ENCODE assay signal across 8 mouse cellular contexts in genomic region chr7:31077885-31078445, GRCm38 (mm10). TPM values are rescaled to one million over a fixed set of nuclear protein-coding genes. Genes with fewer than 3 reads are reported as not detected.
A peak's percentile ranks its signal among the peaks of the same experiment; 100 is the strongest.
DNase-seq lines count a peak whose midpoint lies in the region; ATAC-seq and TF ChIP-seq lines count a peak whose summit lies in the region.

No protein-coding gene starts in this region.

- peak; percentile 17; the same call in 1 of the 2 replicates for ATAC-seq in limb, embryonic 11.5 days (ENCODE audit: insufficient number of reproducible peaks, low FRiP score, low TSS enrichment, low read depth)
- peak; percentile 21; the same call in 1 of the 2 replicates for ATAC-seq in neural tube, embryonic 15.5 days (ENCODE audit: low FRiP score)

- no peaks in the 10 kb centered on the region for H3K4me1 ChIP-seq in kidney, adult 2 months (ENCODE audit: control insufficient read depth, insufficient read depth, low read length)
- H3K4me1 ChIP-seq in limb, embryonic 11.5 days (ENCODE audit: control insufficient read depth, insufficient read depth, low read length): 0 out of 2 replicates have a peak, but pooled peaks cover 2% of the 10 kb centered on the region
- no peaks in the 10 kb centered on the region; the same call in 1 of the 2 replicates for H3K4me1 ChIP-seq in neural tube, embryonic 15.5 days

- peaks cover 3% of the 10 kb centered on the region; the same call in 1 of the 2 replicates for H3K9me3 ChIP-seq in limb, embryonic 11.5 days (ENCODE audit: control insufficient read depth, low read length)
- H3K9me3 ChIP-seq in neural tube, embryonic 15.5 days (replicated peaks): no peaks in the 10 kb centered on the region

- H3K27me3 ChIP-seq in kidney, adult 2 months (replicated peaks; ENCODE audit: control insufficient read depth, insufficient read depth, low read length): no peaks in the 10 kb centered on the region
- no peaks in the 10 kb centered on the region for H3K27me3 ChIP-seq in limb, embryonic 11.5 days (ENCODE audit: control insufficient read depth, insufficient read depth, low read length)
- H3K27me3 ChIP-seq in neural tube, embryonic 15.5 days (replicated peaks): no peaks in the 10 kb centered on the region

- H3K4me3 ChIP-seq in kidney, adult 2 months (ENCODE audit: insufficient read depth, low read depth, low read length): no peak overlapping the region
- H3K4me3 ChIP-seq in limb, embryonic 11.5 days (ENCODE audit: low read depth, low read length): no peak overlapping the region
- no peak overlapping the region for H3K4me3 ChIP-seq in neural tube, embryonic 15.5 days (replicated peaks)

- no peaks in the 10 kb centered on the region for H3K36me3 ChIP-seq in kidney, adult 2 months (ENCODE audit: control insufficient read depth, insufficient read depth, low read length)
- no peaks in the 10 kb centered on the region for H3K36me3 ChIP-seq in limb, embryonic 11.5 days (ENCODE audit: control insufficient read depth, insufficient read depth, low read length)
- no peaks in the 10 kb centered on the region for H3K36me3 ChIP-seq in neural tube, embryonic 15.5 days

- no peak overlapping the region for H3K27ac ChIP-seq in kidney, adult 2 months (ENCODE audit: insufficient read depth, low read depth, low read length)
- H3K27ac ChIP-seq in limb, embryonic 11.5 days (replicated peaks; ENCODE audit: low read depth, low read length): 0 out of 2 replicates have a peak overlapping the region, but pooled peaks have one; percentile 30
- no peak overlapping the region for H3K27ac ChIP-seq in neural tube, embryonic 15.5 days (replicated peaks)

- TF ChIP-seq POLR2A in kidney, adult 2 months (IDR thresholded peaks at IDR 0.05; ENCODE audit: low read depth, low read length): no peak
- no peak for TF ChIP-seq POLR2A in brain, embryonic 14.5 days (IDR thresholded peaks at IDR 0.05; ENCODE audit: borderline replicate concordance, extremely low read depth, insufficient read depth, insufficient read length, poor library complexity, severe bottlenecking)

- no peak overlapping the region for H3K4me2 ChIP-seq in limb, embryonic 11.5 days (ENCODE audit: low read depth, severe bottlenecking)
- H3K4me2 ChIP-seq in neural tube, embryonic 15.5 days: no peak overlapping the region

- no peak for DNase-seq in kidney, adult 2 months
- DNase-seq in kidney, adult 8-10 months: no peak
- DNase-seq in CD8-positive naive resting alpha-beta T cell, adult 2 months (ENCODE audit: low read depth in 2 of 2, low spot score in 2 of 2): peak; percentile 32 to 50
- peak; percentile 75 for DNase-seq in brain, embryonic 14.5 days (ENCODE audit: low read depth)
- peak; percentile 30 to 71 for DNase-seq in heart, postnatal 14 days
- peak; percentile 49 for DNase-seq in limb, embryonic 11.5 days (ENCODE audit: low spot score)
- no peak for DNase-seq in urinary bladder, adult 2 months (ENCODE audit: low spot score)

- TF ChIP-seq CTCF in kidney, adult 2 months (conservative IDR thresholded peaks at IDR 0.05; ENCODE audit: insufficient read depth, insufficient read length, low read depth, low read length): peak; percentile 57
- peak; percentile 75; the same call in 1 of the 2 replicates for TF ChIP-seq CTCF in brain, embryonic 14.5 days (IDR thresholded peaks at IDR 0.05; ENCODE audit: borderline replicate concordance, extremely low read depth, insufficient read depth, insufficient read length)

- intact Hi-C loops in heart, postnatal 14 days (cut with DNase I): loop anchor here (1.0 to 10.0 kb wide), 2 partner anchors 19 to 203 kb away; partner anchors contain the start of gene Lgi4

- WGBS in kidney, adult 2 months: 45% methylated on average over 5 of the region's 5 CpGs
- WGBS in limb, embryonic 11.5 days: 46% methylated on average over 5 of the region's 5 CpGs
- WGBS in neural tube, embryonic 15.5 days: 43% methylated on average over 5 of the region's 5 CpGs

- H3K9ac ChIP-seq in limb, embryonic 11.5 days (ENCODE audit: low read length): no peak overlapping the region
- no peak overlapping the region for H3K9ac ChIP-seq in neural tube, embryonic 15.5 days (replicated peaks)

RNA-seq across cellular contexts. Expression of gene Fxyd3, which starts 1.5 kb away (rescaled TPM):
- 4.8 and 5.1 TPM in 2 replicates for polyA plus RNA-seq in kidney, adult 2 months (2012; rRNA removed)
- polyA plus RNA-seq in brain, embryonic 14.5 days (2012; rRNA removed): 1.9 TPM in 2 replicates
- total RNA-seq in heart, postnatal 14 days (2021): 1 to 10 TPM; 2.7 to 5.2 TPM
- 12.9 and 17.5 TPM in 2 replicates for polyA plus RNA-seq in limb, embryonic 11.5 days (2014; fragmentation: Nextera tagmentation; extraction: Ambion mirVana)
- polyA plus RNA-seq in neural tube, embryonic 15.5 days (2015; fragmentation: Nextera tagmentation; extraction: Ambion mirVana): 0.79 and 14.6 TPM in 2 replicates
- polyA plus RNA-seq in urinary bladder, adult 2 months (2012; rRNA removed): 445 and 558 TPM in 2 replicates

RNA-seq across cellular contexts. Expression of gene Lgi4, which starts 18.8 kb away (rescaled TPM):
- polyA plus RNA-seq in kidney, adult 2 months (2012; rRNA removed): 0.99 and 2.2 TPM in 2 replicates
- 0.74 and 0.79 TPM in 2 replicates for polyA plus RNA-seq in brain, embryonic 14.5 days (2012; rRNA removed)
- 1 to 10 TPM; 2.8 to 3.5 TPM for total RNA-seq in heart, postnatal 14 days (2021)
- polyA plus RNA-seq in limb, embryonic 11.5 days (2014; fragmentation: Nextera tagmentation; extraction: Ambion mirVana): 0.10 and 0.23 TPM in 2 replicates
- 1.3 and 1.7 TPM in 2 replicates for polyA plus RNA-seq in neural tube, embryonic 15.5 days (2015; fragmentation: Nextera tagmentation; extraction: Ambion mirVana)
- polyA plus RNA-seq in urinary bladder, adult 2 months (2012; rRNA removed): 16.0 and 17.8 TPM in 2 replicates

RNA-seq across cellular contexts. Expression of gene Fxyd1, which starts 21.0 kb away (rescaled TPM):
- 107 and 119 TPM in 2 replicates for polyA plus RNA-seq in kidney, adult 2 months (2012; rRNA removed)
- polyA plus RNA-seq in brain, embryonic 14.5 days (2012; rRNA removed): 8.5 and 12.6 TPM in 2 replicates
- 100 to 1,000 TPM; 712 to 747 TPM for total RNA-seq in heart, postnatal 14 days (2021)
- polyA plus RNA-seq in limb, embryonic 11.5 days (2014; fragmentation: Nextera tagmentation; extraction: Ambion mirVana): 12.5 and 13.7 TPM in 2 replicates
- 26.8 and 36.9 TPM in 2 replicates for polyA plus RNA-seq in neural tube, embryonic 15.5 days (2015; fragmentation: Nextera tagmentation; extraction: Ambion mirVana)
- polyA plus RNA-seq in urinary bladder, adult 2 months (2012; rRNA removed): 494 and 552 TPM in 2 replicates

RNA-seq across cellular contexts. Expression of gene Fxyd7, which starts 26.7 kb away (rescaled TPM):
- polyA plus RNA-seq in kidney, adult 2 months (2012; rRNA removed): 1.8 and 2.2 TPM in 2 replicates
- polyA plus RNA-seq in brain, embryonic 14.5 days (2012; rRNA removed): 51.6 and 74.4 TPM in 2 replicates
- total RNA-seq in heart, postnatal 14 days (2021): 1 to 10 TPM; 1.1 to 1.3 TPM
- 2.9 and 3.1 TPM in 2 replicates for polyA plus RNA-seq in limb, embryonic 11.5 days (2014; fragmentation: Nextera tagmentation; extraction: Ambion mirVana)
- 357 and 417 TPM in 2 replicates for polyA plus RNA-seq in neural tube, embryonic 15.5 days (2015; fragmentation: Nextera tagmentation; extraction: Ambion mirVana)
- polyA plus RNA-seq in urinary bladder, adult 2 months (2012; rRNA removed): 7.4 and 10.7 TPM in 2 replicates

RNA-seq across cellular contexts. Expression of gene Fxyd5, which starts 35.7 kb away (rescaled TPM):
- polyA plus RNA-seq in kidney, adult 2 months (2012; rRNA removed): 37.2 and 54.2 TPM in 2 replicates
- polyA plus RNA-seq in brain, embryonic 14.5 days (2012; rRNA removed): 10.3 and 12.5 TPM in 2 replicates
- total RNA-seq in heart, postnatal 14 days (2021): 10 to 100 TPM; 28.8 to 29.2 TPM
- polyA plus RNA-seq in limb, embryonic 11.5 days (2014; fragmentation: Nextera tagmentation; extraction: Ambion mirVana): 10.8 and 11.5 TPM in 2 replicates
- polyA plus RNA-seq in neural tube, embryonic 15.5 days (2015; fragmentation: Nextera tagmentation; extraction: Ambion mirVana): 22.2 and 27.8 TPM in 2 replicates
- 103 and 107 TPM in 2 replicates for polyA plus RNA-seq in urinary bladder, adult 2 months (2012; rRNA removed)

Comparison
In these comparisons a context has a peak if more than half of its experiments do, and no peak if none do; other contexts are left out.
1. DNase-seq: peak in CD8-positive naive resting alpha-beta T cell, adult 2 months (2 of 2), brain, embryonic 14.5 days (single experiment), heart, postnatal 14 days (2 of 2) and limb, embryonic 11.5 days (single experiment); none in kidney, adult 2 months (single experiment), kidney, adult 8-10 months (0 of 2) and urinary bladder, adult 2 months (single experiment).
2. RNA of gene Fxyd3, which starts 1.5 kb away (polyA plus RNA-seq): 445 to 558 TPM in urinary bladder, adult 2 months; 12.9 to 17.5 TPM in limb, embryonic 11.5 days, 4.8 to 5.1 TPM in kidney, adult 2 months, 1.9 TPM in brain, embryonic 14.5 days and 0.79 to 14.6 TPM in neural tube, embryonic 15.5 days; every median in the first group is over 10 times any median in the second.